Mouse (Mus musculus) liver, embryonic 14.5 days (tissue): ENCODE data around the gene Sdhaf1.

Source experiments
- CTCF ChIP-seq: IDR thresholded peaks from 2 replicates; pipeline ENCODE4 v1.5.1; 2016; ENCODE audit warnings: antibody characterized with exemption, low read depth, control low read depth
- EP300 ChIP-seq: IDR thresholded peaks from 2 replicates; pipeline ENCODE4 v1.6.1; 2016; ENCODE audit warnings: antibody characterized with exemption, low read depth

DNA sequence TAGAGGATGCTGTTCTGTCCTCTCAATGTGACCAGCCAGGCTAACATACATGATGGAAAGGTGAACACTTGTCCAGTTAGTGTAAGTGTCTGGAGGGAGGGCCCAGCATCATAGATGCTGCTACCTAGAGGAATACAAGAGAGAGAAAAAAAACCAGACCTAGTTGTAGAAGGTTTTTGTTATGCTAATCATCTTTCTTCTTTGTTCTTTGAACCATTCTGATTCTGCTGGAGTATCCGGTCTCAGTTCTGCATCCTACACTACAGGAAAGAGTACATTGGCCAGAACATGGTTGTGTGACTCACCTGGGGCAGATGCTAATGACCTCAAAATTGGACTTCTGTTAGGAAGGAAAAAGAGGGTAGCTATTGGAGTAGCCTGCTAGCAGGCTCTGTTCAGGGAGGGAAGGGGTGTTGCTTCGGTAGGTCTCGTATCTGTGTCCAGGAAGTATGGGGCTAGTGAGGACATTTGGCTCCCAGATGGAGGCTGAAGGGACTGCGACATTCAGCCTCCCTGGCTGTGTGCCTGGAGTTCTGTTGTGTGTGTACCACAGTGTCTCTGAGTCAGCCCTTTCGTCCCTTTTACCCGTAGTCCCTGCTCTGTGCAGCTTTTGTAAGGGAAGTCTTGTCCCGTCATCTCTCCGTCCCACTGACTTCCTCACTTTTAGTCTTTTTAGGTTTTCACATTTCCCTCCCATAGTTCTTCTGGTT, 36.8 kb downstream of the Sdhaf1 start:
- TF ChIP-seq CTCF, result no peak
- TF ChIP-seq EP300, result no peak
